Mouse (Mus musculus) liver, embryonic 14.5 days (tissue): ENCODE measurements around the gene Fryl. TPM values are rescaled to one million over a fixed set of nuclear protein-coding genes. Genes with fewer than 3 reads are reported as not detected.

Source experiments
- ATAC-seq: fragments of 200-750 bp; cut with Nextera tagmentation; 2 replicates; pipeline ENCODE4 v1.8.0; 2017; ENCODE audit warnings: moderate number of reproducible peaks, mild to moderate bottlenecking, moderate library complexity; ENCODE audit not compliant: insufficient read depth
- DNase-seq, 3 experiments: peaks; one replicate each; pipeline ENCODE4 v3.0.0-alpha.2; 2012 to 2013; ENCODE audit warnings: low read depth in 3 of 3, low spot score in 3 of 3
- H3K27ac ChIP-seq: fragments of 300-500 bp; sonication (generic); 2 replicates; pipeline ENCODE4 v1.5.1; 2014; ENCODE audit warnings: moderate library complexity, mild to moderate bottlenecking, control low read depth, inconsistent platforms
- H3K27me3 ChIP-seq: fragments of 300-500 bp; sonication (generic); 2 replicates; pipeline ENCODE4 v1.6.1; 2014; ENCODE audit warnings: mild to moderate bottlenecking, low read length, moderate library complexity; ENCODE audit not compliant: control insufficient read depth, insufficient read depth
- H3K36me3 ChIP-seq: fragments of 300-500 bp; sonication (generic); replicated peaks from 2 replicates; pipeline ENCODE4 v1.6.1; 2014; ENCODE audit warnings: low read depth; ENCODE audit not compliant: control insufficient read depth, insufficient read depth
- H3K4me1 ChIP-seq, 2 experiments: fragments of 200-500 bp in 1 of 2; fragments of 300-500 bp in 1 of 2; sonication (generic) in 1 of 2; replicated peaks; 2 replicates each; pipeline ENCODE4 v1.6.1; 2012 to 2014; ENCODE audit warnings: antibody characterized with exemption in 1 of 2, inconsistent platforms in 1 of 2, low read length in 1 of 2; ENCODE audit not compliant: control insufficient read depth in 2 of 2, insufficient read depth in 2 of 2
- H3K4me2 ChIP-seq: fragments of 300-500 bp; sonication (generic); 2 replicates; pipeline ENCODE4 v1.6.1; 2014; ENCODE audit warnings: low read depth, mild to moderate bottlenecking, control low read depth, moderate library complexity
- H3K4me3 ChIP-seq, 2 experiments: fragments of 200-500 bp in 1 of 2; fragments of 300-500 bp in 1 of 2; sonication (generic) in 1 of 2; 2 replicates each; pipeline ENCODE4 v1.5.1; 2012 to 2014; ENCODE audit warnings: low read depth in 2 of 2, low read length in 2 of 2, mild to moderate bottlenecking in 2 of 2, control low read depth in 1 of 2, inconsistent platforms in 1 of 2, moderate library complexity in 1 of 2; ENCODE audit not compliant: insufficient read depth in 1 of 2
- H3K9ac ChIP-seq: fragments of 300-500 bp; sonication (generic); replicated peaks from 2 replicates; pipeline ENCODE4 v1.6.1; 2014; ENCODE audit warnings: mild to moderate bottlenecking, control low read depth, moderate library complexity
- H3K9me3 ChIP-seq: fragments of 300-500 bp; sonication (generic); 2 replicates; pipeline ENCODE4 v1.6.1; 2016; ENCODE audit warnings: low read length, mixed read lengths; ENCODE audit not compliant: control insufficient read depth
- CTCF ChIP-seq: IDR thresholded peaks from 2 replicates; pipeline ENCODE4 v1.5.1; 2016; ENCODE audit warnings: antibody characterized with exemption, low read depth, control low read depth
- EP300 ChIP-seq: IDR thresholded peaks from 2 replicates; pipeline ENCODE4 v1.6.1; 2016; ENCODE audit warnings: antibody characterized with exemption, low read depth
- WGBS: fragments of 180-500 bp; shearing (Covaris S2); extraction: QIAGEN DNeasy Blood & Tissue Kit; methylation state at CpG from one replicate; pipeline ENCODE4 v1.1.7; 2014; ENCODE audit not compliant: insufficient replicate concordance; 5-methylcytosine and 5-hydroxymethylcytosine counted together
- polyA plus RNA-seq, 2 experiments: library from polyadenylated mRNA; depleted of rRNA in 1 of 2; stranded (reverse) in 1 of 2; unstranded in 1 of 2; fragments of >200 nt; fragmentation: Nextera tagmentation in 1 of 2; extraction: Ambion mirVana in 1 of 2; gene quantifications; 2 replicates each; pipeline versions ENCODE4 v1.2.1 to v1.2.3; 2012 to 2014

Fryl gene
- polyA plus RNA-seq, 2 experiments, result 22.1 to 41.8 TPM

DNA sequence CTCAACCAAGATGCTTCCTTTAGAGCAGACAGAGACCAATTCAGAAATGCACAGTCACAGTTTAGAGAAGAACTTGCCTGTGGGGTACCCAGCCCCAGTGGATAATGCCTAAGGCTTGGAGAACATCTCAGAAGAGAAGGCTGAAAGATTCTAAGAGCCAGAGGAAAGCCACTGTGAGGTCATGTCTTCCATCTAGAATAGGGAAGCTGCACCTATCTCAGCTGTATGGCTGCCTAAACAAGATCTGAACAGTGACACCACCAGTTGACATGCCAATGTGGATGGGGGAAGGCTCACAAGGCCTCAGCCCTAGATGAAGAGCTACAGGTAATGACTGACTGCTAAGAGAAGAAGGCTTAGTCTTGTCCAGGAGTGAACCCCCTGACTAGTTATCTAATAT lies 27.6 kb upstream of the Fryl start:
- no peak overlapping the region for H3K9ac ChIP-seq
- no peak for ATAC-seq
- H3K36me3 ChIP-seq, result no peaks in the 10 kb centered on the region
- no peak overlapping the region for H3K4me2 ChIP-seq
- no peaks in the 10 kb centered on the region for H3K27me3 ChIP-seq
- H3K4me3 ChIP-seq, result no peak overlapping the region
- no peak for DNase-seq
- H3K9me3 ChIP-seq, result no peaks in the 10 kb centered on the region
- peaks cover 0 to 13% of the 10 kb centered on the region in 2 experiments; a peak in 2 of 4 replicates for H3K4me1 ChIP-seq
- no peak overlapping the region for H3K27ac ChIP-seq
- TF ChIP-seq EP300 (no peak), CTCF (no peak)

DNA sequence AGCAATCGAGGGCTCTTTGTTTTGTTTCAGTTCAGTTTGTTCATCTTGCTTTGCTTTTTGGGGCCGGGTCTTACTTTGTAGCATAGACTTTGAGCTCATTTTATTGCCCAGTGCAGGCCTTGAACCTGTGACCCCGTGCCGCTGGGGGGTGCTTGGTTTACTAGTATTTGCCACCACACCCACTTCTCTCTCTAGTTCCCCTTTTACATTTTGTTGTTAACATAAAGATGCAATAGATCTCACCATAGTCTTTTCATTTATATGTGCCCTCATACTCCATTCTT lies 24.1 kb upstream of the Fryl start:
- no peak overlapping the region for H3K4me3 ChIP-seq
- no peaks in the 10 kb centered on the region for H3K9me3 ChIP-seq
- no peak overlapping the region for H3K4me2 ChIP-seq
- no peaks in the 10 kb centered on the region for H3K27me3 ChIP-seq
- no peak overlapping the region for H3K9ac ChIP-seq
- DNase-seq (no peak), ATAC-seq (no peak)
- H3K4me1 ChIP-seq, result peaks cover 0 to 8% of the 10 kb centered on the region in 2 experiments; a peak in 2 of 4 replicates
- no peak for TF ChIP-seq EP300
- TF ChIP-seq CTCF, result no peak
- no peaks in the 10 kb centered on the region for H3K36me3 ChIP-seq
- no peak overlapping the region for H3K27ac ChIP-seq
- WGBS, result 63% methylated on average over 4 of the region's 4 CpGs

DNA sequence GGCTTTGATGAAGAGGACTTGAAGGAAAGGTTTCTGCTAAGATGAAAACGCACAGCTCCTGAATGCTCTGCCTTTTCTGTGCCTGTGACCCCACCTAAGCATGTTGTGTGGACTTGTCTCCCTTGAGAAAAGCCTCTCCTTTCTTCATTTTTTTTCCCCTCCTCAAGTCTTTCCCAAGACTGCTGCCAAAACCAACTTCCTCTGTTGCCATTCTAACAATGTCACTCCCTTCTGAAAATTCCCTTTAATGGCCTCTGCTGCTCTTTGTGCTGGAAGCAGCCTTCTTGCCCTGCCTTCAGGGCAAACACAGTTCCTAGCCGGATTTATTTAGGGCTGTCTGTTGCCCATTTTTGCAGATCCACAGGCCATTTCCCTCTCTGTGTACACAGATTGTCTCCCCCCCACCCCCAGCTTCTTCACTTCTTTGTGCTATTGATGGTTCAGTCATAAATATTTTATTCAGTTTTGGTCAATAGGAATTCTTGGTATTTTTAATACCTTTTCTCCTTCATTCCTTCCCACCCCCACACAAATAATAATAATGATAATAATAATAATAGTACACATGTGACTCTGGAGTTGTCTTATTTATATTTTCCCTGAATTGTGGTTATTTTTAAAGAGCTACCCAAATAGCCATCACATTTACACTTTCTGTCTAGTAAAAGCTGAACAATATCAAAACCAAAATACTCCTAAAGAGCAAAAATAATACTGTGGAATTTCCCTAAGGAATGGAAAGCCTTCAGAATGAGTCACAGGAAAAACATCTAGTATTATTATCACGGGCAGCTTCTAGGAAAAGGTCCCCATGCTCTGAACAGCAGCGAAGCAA lies 23.5 kb upstream of the Fryl start:
- 60% methylated on average over 4 of the region's 4 CpGs for WGBS
- no peak overlapping the region for H3K4me2 ChIP-seq
- H3K4me1 ChIP-seq, result peaks cover 0 to 8% of the 10 kb centered on the region in 2 experiments; a peak in 2 of 4 replicates
- no peaks in the 10 kb centered on the region for H3K36me3 ChIP-seq
- TF ChIP-seq CTCF (no peak), EP300 (no peak)
- ATAC-seq, result no peak
- H3K9me3 ChIP-seq, result no peaks in the 10 kb centered on the region
- no peak overlapping the region for H3K27ac ChIP-seq
- no peak overlapping the region for H3K9ac ChIP-seq
- no peak overlapping the region for H3K4me3 ChIP-seq
- no peak for DNase-seq
- H3K27me3 ChIP-seq, result no peaks in the 10 kb centered on the region

DNA sequence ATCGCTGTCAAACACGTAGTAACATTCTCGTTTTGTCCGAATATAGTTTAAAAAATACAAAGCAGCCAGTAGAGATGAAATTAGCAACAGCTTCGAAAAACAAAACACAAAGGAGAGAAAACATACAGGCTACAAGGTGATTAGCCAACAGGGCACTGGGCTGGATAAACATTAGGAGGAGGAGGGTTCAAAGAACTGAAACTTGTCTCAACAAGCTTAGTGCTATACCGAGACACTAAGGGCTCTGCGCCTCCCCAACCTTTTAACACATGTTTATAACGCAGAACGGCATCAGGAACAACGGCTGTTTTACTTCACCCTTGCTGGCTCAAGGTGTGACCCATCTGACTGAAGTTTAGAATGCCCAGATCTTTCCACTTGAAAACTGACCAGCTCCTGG lies 22.8 kb upstream of the Fryl start:
- Histone ChIP-seq H3K4me3 (no peak overlapping the region), H3K4me1 (peaks cover 0 to 8% of the 10 kb centered on the region in 2 experiments; a peak in 2 of 4 replicates), H3K4me2 (no peak overlapping the region), H3K9me3 (no peaks in the 10 kb centered on the region), H3K36me3 (no peaks in the 10 kb centered on the region), H3K27me3 (no peaks in the 10 kb centered on the region), H3K9ac (no peak overlapping the region), H3K27ac (no peak overlapping the region)
- DNase-seq (no peak), ATAC-seq (no peak)
- TF ChIP-seq EP300 (no peak), CTCF (no peak)
- WGBS, result 73% methylated on average over 10 of the region's 10 CpGs

DNA sequence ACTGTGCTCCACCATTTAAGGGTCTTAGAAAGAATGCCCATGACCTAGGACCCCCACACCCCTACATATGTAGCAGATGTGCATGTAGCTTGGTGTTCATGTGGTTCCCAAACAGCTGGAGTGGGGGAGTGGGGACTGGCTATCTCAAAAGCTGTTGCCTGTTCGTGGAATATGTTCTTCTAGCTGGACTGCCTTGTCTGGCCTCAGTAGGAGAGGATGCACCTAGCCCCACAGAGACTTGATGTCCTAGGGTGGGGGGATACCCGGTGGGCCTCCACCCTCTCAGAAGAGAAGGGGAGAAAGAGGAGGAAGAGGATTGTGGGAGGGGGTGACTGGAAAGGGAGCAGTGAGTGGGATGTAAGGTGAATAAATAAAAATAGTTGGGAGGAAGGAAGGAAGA lies 18.5 kb upstream of the Fryl start:
- no peak for DNase-seq
- 55% methylated on average over 2 of the region's 2 CpGs for whole genome bisulfite sequencing
- Histone ChIP-seq H3K27me3 (no peaks in the 10 kb centered on the region), H3K9me3 (no peaks in the 10 kb centered on the region), H3K9ac (no peak overlapping the region), H3K4me3 (no peak overlapping the region), H3K27ac (no peak overlapping the region), H3K4me2 (no peak overlapping the region), H3K4me1 (peaks cover 0 to 9% of the 10 kb centered on the region in 2 experiments; a peak in 2 of 4 replicates), H3K36me3 (no peaks in the 10 kb centered on the region)
- TF ChIP-seq CTCF, result no peak
- TF ChIP-seq EP300, result no peak
- ATAC-seq, result no peak
